Mouse (Mus musculus): ENCODE results near the gene Foxn3. TPM values are rescaled to one million over a fixed set of nuclear protein-coding genes. Genes with fewer than 3 reads are reported as not detected.

The Foxn3 gene
- total RNA-seq, 2 experiments from 2014 or later, result 54.8 to 55.8 TPM

- DNase-seq (ENCODE audit: low spot score in 2 of 2), result no peak
Measured at GRCm38 (mm10) chr12:99299900-99300299, 263.5 kb downstream of the Foxn3 start.

DNA sequence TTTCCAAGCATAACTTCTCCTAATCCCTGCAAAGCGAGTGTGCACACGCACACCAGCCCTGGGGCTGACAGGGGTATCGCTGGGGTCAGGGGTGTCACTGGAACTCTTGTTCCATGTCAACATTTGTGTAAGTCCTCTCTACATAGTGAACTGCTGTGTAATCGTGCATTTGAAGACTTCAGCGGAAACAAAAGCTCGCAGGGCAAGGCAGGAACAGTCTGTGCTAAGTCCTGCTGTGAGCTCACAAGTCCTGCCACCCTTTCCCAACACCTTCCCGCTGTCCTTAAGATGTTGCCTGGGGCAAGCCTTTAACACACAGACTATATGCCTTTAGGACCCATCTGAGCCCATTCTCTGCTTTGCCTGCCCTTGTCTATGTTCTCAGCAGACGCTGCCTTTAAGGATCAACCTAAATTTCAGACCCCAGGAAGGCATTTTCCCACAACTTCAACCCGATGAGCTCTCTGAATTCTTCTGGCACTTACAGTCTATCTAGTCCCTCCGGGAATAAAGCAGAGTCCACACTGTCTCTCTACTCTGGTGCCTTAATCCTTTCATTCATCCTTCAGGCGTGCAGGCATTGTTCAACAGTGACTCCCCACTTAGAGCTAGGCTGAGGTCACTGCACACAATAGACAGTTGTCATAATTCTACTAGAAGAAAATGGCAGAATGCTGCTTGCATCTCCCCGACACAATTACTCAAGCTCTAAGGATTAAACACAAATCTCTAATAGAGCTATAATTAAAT lies 264.4 kb downstream of the Foxn3 start:
- no peak for DNase-seq (ENCODE audit: low spot score in 2 of 2)

DNA sequence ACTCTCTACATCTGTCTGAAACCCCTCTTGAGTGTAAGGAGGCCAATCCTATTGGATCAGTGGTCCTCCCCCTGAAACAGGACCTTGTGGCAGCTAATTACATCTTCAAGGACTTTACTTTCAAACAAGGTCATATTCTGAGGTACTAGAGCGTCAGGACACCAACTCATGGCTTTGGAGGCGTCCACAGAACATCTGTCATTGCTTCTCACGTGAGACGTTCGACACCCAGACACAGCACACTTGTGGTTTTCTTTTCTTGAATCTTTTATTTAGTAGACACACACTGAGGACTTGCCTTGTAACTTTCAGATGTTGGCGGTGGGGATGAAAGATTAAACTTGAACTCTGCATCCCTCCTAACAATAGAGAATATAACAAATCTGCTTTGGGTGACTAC lies 265.1 kb downstream of the Foxn3 start:
- DNase-seq (ENCODE audit: low spot score in 2 of 2), result no peak

- DNase-seq (ENCODE audit: low spot score in 2 of 2), result no peak
Measured at GRCm38 (mm10) chr12:99297792-99298191, 265.6 kb downstream of the Foxn3 start.

DNA sequence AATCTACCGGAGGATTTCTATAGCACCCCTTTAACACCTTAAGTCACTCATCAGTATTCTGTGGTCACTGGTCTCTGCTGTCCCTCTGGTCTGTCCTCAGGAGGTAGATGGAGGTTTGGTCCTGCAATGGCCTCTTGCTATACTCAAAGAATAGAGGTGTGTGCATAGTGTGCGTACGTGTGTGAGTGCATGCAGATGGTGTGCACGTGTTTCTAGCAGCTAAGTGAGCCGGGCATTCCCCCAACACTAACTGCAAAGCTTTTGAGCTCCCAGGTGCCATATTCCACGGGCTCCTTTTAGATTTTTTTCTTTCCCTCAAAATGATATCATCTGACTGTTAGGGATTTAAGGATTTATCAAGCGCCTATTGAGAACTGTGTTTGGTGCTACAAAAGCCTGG lies 269.9 kb downstream of the Foxn3 start:
- no peak for DNase-seq (ENCODE audit: low spot score in 2 of 2)

- no peak for DNase-seq (ENCODE audit: low spot score in 2 of 2)
Measured at GRCm38 (mm10) chr12:99292152-99292551, 271.2 kb downstream of the Foxn3 start.

DNA sequence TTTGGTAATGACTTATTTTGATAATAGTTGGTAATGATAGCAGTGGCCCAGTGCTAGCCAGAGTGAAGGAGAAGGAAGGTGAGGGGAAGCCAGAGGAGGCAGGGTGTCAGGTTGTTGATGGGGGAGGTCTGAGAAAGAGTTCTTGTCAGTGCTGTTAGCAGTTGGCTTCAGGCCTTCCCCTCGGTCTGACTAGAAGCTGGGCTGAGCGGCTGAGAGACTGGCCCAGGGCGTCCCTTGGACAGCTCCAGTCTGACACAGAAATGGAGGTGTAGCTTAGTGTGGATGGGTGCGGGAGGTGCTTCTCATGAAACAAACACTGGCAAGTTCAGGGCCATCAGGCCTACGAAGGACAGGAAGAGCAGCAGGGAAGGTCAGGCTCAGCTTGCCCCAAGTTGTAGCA lies 276.3 kb downstream of the Foxn3 start:
- no peak for DNase-seq (ENCODE audit: low spot score in 2 of 2)

- DNase-seq (ENCODE audit: low spot score in 2 of 2), result no peak
Measured at GRCm38 (mm10) chr12:99286662-99287061, 276.7 kb downstream of the Foxn3 start.

DNA sequence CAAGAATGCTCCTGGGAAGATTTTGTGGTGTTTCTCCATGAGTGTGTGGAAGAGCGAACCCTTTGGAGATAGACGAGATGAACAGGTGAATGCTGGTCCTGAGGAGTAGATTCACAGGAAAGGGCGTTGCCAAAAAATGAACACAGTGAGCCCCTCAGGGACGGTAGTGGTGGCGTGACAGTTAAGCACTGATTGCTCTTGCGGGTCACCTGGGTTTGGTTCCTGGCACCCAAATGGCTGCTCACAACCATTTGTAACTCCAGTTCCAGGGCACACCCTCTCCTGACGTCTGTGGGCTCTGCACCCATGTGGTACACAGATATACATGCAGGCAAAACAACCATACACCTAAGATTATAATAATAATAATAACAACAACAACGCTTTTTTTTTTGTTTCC lies 277.7 kb downstream of the Foxn3 start:
- DNase-seq (ENCODE audit: low spot score in 2 of 2), result no peak

GRCm38 (mm10) chr12:99285199-99285598 lies 278.2 kb downstream of the Foxn3 start:
- DNase-seq (ENCODE audit: low spot score in 2 of 2), result no peak

DNA sequence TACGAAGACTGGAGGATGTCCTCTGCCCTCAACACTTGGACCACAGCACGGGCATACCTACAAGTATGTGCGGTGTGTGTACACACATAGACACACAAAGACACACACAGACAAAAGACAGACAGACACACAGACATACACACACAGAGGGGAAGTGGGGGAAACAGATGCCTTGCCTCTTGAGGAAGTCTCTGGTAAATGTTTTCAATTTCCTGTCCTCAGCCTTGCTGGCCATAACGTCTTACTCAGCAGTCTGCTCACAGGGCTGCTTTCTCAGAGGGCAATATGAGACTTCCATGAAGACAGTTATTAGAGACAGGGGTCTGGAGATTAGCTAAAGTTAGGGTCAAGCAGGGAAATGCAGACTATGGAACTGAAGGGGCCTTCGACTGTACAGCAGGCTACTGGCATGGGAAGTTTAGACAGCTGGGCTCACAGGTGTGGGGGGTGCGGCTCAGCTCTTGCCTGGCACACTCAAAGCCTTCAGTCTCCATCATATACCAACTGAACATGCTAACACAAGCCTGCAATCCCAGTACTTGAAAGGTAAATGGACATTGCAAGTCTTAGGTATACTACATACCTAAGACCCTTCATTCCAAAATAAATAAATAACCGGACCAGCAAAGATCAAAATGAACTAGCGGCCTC lies 278.8 kb downstream of the Foxn3 start:
- no peak for DNase-seq (ENCODE audit: low spot score in 2 of 2)

DNA sequence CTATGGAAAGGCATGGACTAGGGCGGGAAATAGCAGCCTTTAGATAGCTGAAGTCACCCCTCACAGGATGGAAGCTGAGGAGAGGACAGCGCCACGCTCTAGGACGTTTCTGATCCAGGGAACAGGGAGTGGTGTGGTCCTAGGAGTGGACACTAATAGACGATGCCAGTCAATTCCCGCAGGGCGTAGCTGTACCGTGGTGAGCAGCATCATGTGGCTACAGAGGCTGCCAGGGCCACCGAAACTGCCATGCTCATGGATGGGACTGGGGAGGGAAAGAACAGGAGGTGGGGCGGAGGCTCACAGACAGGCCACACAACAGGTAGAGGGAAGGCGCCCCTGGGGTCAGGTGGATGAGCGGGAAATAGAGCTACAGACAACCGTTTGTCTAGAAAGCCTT lies 282.6 kb downstream of the Foxn3 start:
- no peak for DNase-seq (ENCODE audit: low spot score in 2 of 2)

GRCm38 (mm10) chr12:99280291-99280690 lies 283.1 kb downstream of the Foxn3 start:
- DNase-seq (ENCODE audit: low spot score in 2 of 2), result no peak

DNA sequence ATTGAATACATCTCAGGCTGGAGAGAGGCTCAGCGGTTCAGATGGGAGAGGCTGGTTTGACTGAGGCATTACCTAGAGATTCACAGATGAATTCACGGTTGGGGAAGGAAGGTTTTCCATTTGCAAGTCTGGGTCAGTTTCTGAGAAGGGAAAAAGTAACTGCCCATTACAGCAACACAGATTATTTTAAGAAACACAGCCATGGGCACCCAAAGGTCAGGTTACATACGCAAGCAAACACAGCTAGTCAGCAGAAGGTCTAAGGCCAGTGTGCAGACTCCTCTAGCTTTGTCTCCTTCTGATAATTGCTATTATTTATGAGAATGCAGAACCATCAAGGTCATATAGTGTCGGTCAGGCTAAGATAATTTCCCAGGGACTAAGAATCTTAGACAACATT lies 284.0 kb downstream of the Foxn3 start:
- DNase-seq (ENCODE audit: low spot score in 2 of 2), result no peak

GRCm38 (mm10) chr12:99274589-99274988 lies 288.8 kb downstream of the Foxn3 start:
- DNase-seq (ENCODE audit: low spot score in 2 of 2), result no peak

GRCm38 (mm10) chr12:99269396-99269795 lies 294.0 kb downstream of the Foxn3 start:
- DNase-seq (ENCODE audit: low spot score in 2 of 2), result no peak

GRCm38 (mm10) chr12:99268954-99269353 lies 294.4 kb downstream of the Foxn3 start:
- no peak for DNase-seq (ENCODE audit: low spot score in 2 of 2)

GRCm38 (mm10) chr12:99267732-99268131 lies 295.6 kb downstream of the Foxn3 start:
- no peak for DNase-seq (ENCODE audit: low spot score in 2 of 2)

DNA sequence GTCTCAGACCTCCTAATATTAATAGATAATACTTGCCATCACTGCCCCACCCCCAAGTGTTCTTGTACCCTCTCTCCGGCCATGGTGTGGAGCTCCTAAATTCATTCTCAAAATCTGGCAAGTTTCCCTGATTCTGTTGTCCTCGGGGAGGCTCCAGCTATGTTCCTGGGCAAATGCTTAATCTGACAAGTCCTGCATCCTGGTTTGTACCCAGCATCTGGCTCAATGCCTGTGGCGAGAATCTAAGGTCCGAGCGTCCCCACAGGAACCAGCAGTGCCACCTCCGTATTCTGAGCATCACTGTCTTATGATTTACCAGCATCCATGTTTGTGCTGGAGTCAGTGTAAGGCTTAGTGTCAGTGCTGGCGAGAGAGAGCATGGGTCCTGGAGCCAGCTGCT lies 296.9 kb downstream of the Foxn3 start:
- no peak for DNase-seq (ENCODE audit: low spot score in 2 of 2)

DNA sequence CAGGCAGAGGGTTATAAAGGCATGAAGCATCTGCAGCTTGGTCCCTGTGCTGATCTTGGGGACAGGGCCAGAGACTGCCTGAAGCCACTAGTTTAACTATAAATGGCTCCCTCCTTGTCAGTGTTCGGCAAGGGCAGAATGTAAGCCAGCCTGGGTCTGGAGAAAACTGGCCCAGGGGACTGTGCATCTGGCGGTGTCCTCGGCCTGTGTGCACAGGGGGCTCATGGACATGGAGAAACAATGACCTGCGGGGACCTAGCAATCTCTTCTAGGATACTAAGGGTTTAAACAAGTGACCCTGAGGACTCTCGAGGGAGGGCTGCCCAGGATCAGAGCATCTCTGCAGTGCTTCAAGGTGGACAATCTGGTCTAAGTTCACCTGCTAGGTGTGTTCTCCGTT lies 297.6 kb downstream of the Foxn3 start:
- no peak for DNase-seq (ENCODE audit: low spot score in 2 of 2)

GRCm38 (mm10) chr12:99264386-99264785 lies 299.0 kb downstream of the Foxn3 start:
- no peak for DNase-seq (ENCODE audit: low spot score in 2 of 2)

DNA sequence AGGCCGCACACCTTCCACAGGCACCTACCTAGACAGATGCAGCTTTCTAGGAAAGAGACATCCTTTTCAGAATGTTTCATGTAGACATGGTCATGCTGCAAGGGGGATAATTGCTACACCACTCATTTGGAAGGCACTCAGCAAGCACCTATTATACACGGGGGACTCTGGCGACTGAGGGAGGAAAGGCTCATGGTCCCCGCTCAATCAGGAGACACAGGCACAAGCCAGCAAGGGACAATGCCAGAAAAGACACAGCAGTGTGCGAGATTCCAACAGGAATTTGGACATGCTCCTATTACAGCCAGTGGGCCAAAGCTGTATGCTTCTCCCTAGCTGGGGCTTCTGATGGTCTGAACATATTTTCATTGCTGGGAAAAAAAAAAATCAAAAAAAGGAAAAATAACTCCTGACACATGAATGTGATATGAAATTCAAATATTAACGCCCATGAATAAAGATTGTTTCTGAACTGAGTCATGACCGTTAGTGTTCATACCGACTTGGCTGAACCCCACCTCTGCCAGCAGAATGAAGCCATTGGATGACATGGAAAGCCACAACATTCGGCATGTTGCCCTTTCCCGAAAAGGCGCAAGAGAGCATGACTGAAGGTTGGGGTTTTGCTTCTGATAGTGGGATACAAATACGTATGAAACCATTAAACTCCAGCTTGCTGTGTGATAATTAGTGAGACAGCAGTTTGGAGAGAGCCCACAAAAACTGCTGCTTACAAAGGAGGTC lies 299.6 kb downstream of the Foxn3 start:
- no peak for DNase-seq (ENCODE audit: low spot score in 2 of 2)
